Mouse (Mus musculus) hindlimb bud, embryonic 11.5 days (tissue): ENCODE data around the gene Thap11.

Source experiments
- DNase-seq: peaks from one replicate; pipeline ENCODE4 v3.0.0-alpha.2; 2012; ENCODE audit warnings: low read depth, low spot score; ENCODE audit errors: extremely low spot score

The Thap11 gene

DNA sequence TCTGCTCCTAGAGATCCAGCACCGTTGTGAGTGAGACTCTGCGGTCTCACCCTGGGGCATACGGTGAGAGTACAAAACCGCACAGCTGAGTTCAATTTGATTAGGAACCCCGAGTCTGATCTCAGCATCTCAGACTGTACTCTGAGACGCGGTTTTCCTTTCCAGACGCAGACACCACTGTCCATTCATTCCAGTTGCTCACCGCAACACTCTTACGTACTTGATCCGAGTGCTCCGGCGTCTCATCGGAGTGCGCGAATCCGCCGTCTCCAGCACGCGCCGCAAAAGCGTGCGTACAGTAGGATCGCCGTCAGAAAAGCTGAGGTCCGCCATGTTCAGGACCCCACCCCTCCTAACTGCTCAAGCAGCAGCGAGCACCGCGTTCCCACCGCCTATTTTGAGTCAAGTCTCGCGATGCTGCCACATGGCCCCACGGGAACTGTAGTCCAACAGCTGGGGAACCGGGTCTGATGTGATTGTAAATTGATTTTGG is 3.2 kb upstream of the Thap11 start:
- DNase-seq: peak; percentile 90

GRCm38 (mm10) chr8:105852146-105852729 is 2.7 kb upstream of the Thap11 start:
- DNase-seq: no peak

DNA sequence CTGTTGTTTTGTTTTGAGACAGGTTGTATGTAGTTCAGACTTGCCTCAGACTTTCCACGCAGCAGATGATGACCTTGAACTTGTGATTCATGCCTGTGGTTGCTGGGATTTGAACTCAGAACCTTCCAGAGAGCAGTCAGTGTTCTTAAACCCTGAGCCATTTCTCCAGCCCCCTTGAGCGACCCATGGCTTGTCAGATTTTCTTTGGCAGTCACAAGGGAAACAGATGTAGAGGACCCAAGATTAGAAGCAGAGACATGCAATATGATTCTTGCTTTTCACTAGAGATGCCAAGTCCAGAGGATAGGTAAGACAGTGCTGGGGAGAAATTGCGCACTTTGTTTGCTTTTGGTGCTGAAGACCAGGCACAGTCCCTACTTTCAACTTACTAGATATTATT is 1.8 kb upstream of the Thap11 start, which contains the start of gene Cenpt:
Gene Cenpt (minus strand): TSS at position 101 of the 400 bp plus-strand sequence.
- no peak for DNase-seq

DNA sequence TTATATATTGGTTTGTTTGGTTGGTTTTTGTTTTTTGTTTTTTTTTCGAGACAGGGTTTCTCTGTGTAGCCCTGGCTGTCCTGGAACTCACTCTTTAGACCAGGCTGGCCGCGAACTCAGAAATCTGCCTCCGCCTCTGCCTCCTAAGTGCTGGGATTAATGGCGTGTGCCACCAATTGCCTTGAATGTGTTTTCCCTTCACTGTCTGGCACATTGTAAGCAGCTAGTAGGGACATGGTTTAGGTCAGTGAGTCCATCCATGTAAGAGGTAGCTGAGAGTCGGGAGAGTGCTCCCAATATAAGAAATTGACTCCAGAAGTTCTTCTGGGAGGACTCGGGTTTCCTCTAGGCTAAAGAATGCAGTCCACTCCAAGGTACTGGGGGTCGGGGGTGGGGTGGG is 629 bp upstream of the Thap11 start:
- DNase-seq: no peak

- no peak for DNase-seq
These were observed 576 bp downstream of the Thap11 start for GRCm38 (mm10) chr8:105855248-105856167.

- DNase-seq: no peak
These were observed 1.4 kb downstream of the Thap11 start for GRCm38 (mm10) chr8:105856168-105856835.

GRCm38 (mm10) chr8:105858495-105858894 is 3.6 kb downstream of the Thap11 start:
- DNase-seq: no peak

- DNase-seq: no peak
These were observed 4.4 kb downstream of the Thap11 start for GRCm38 (mm10) chr8:105859314-105859713.

GRCm38 (mm10) chr8:105860143-105860981 is 5.4 kb downstream of the Thap11 start, which contains the start of gene Nutf2:
TSS of gene Nutf2 (plus strand) at chr8:105860580.
- DNase-seq: peak; percentile 93

DNA sequence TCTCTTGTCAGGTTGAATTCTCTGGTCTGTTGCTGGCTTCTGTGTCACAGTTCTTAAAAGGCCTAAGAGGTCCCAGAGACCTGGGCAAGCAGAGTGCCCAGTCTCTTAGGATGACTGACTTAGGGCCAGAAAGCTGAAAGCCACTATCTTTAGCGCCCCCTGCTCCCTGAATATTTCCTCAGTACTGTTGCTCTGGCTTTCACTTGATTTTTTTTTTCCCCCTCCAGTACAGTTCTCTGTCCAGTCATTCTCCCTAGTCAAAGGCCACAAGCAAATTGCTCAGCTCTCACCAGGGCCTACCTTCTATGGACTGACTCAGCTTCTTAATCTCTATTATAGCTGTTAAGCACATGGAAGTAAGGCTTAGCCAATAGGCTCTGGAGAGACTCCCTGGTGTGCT is 7.0 kb downstream of the Thap11 start:
- DNase-seq: no peak

DNA sequence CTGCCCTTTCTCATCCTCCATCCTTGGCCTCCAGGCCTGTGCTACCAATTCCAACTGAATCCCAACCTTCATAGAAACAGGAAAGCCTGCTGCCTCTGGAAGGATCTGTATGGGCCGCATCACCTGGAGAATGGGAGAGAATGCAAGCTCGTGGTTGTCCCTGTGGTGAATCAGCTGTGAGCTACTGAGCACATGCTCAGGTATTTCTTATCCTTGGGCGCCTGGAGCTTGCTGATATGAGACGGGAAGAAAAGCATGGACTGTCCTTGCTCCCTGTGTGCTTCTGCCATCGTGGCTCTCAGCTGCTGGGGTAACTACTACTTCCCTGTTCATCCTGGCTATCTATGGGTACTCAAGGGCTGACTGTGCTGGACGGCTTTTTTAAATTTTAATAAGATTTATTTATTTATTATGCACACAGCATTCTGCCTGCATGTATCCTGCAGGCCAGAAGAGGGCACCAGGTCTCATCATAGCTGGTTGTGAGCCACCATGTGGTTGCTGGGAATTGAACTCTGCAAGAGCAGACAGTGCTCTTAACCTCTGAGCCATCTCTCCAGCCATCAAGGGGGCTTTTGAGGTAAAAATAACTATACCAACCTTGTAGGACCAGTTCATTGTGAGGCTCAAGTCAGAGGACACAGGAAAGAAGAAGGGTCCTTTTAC is 11.6 kb downstream of the Thap11 start:
- no peak for DNase-seq

DNA sequence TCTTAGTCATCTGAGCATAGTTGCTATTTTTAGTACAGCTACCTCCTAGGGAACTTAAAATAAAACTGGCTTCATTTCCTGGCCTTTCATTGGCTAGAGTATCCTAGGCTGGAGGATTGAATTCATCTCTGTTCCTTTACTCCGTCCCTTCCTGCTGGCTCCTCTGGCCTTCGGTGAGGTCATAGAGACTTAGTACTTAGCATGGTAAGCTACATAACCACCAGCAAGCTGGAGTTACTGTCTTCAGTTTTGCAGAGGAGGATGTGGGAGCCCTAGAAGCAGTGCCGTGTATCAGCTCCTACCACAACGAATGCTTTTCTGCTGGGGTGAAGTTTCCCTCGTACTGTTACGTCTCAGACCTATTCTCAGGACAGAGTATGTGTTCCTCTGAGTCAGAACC is 19.4 kb downstream of the Thap11 start:
- DNase-seq: no peak

DNA sequence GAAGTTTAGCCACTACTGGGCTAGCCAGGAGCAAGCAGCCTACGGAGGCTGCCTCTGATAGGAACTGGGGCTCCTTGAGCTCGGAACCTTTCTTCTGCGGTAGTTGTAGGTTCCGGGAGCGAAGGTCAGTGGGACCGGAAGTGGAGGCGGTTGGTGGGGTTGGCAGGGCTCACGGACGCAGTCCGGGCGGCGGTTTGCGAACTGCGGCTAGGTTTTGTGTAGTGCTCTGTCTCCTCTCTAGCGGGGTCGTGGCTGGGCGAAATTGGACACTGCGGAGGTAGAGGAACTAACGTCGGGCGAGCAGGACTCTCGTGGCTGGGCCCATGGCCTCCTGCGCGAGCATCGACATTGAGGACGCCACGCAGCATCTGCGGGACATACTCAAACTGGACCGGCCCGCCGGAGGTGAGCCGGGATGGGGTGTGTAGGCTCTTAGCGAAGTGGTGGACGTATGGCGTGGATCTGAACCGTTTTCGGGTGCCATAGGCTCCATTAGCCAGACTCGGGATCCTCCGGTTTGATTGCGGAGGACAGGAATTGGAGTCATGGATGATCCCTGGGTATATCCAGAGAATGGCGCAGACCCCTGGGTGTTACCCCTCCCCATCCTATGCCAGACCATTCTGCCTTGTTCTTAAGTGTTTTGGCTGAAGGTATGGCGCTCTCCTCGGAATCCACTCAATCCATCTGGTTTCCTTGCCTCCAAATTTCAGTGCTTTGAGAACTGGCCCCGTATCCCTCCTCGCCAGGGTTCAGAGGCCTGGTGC is 26.0 kb downstream of the Thap11 start, which contains the start of gene Edc4:
Gene Edc4 (plus strand): TSS at position 128 of the 767 bp plus-strand sequence.
- peak; percentile 71 for DNase-seq

DNA sequence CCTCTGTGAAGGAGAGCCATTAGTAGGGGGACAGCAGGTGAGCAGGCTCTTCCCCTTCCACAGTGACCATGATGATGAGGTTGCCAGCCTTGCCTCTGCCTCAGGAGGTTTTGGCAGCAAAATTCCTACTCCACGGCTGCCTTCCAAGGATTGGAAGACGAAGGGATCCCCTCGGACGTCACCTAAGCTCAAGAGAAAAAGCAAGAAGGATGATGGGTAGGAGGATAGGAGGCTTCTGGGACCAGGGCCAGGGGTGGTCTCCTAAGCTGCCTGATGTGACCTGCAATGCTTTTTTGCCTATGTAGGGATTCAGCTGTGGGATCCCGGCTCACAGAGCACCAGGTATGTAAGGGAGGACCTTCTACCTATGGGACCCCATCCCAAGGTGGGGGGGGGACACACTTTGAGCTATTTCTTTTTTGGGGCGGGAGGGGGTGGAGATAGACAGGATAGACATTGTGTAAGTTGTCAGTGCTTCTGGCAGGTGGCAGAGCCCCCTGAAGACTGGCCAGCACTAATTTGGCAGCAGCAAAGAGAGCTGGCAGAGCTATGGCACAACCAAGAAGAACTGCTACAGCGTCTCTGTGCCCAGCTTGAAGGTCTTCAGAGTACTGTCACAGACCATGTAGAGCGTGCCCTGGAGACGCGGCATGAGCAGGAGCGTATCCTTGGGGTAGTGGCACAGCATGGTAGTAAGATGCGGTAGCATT is 35.0 kb downstream of the Thap11 start:
- no peak for DNase-seq

GRCm38 (mm10) chr8:105890870-105891269 is 35.9 kb downstream of the Thap11 start:
- DNase-seq: no peak

- no peak for DNase-seq
These were observed 37.5 kb downstream of the Thap11 start for GRCm38 (mm10) chr8:105892432-105892831.

DNA sequence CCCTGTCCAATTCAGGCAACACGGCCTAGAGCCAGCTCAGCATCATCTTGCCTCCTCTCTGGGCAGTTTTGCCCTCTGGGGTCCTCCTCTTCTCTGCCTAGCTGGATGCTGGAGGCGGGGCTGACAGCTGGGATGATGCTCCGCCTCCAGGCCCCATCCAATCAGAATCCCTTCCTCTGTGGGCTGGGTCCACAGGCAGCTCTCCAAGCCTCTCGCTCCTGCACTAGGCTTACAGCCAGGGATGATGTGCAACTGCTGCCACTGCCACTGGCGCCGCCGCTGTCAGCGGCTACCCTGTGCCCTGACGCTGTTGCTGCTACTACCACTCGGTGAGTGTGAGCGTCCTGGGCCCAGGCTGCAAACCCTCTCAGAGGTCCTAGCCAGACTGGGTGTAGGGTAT is 38.4 kb downstream of the Thap11 start, which contains the start of gene Nrn1l:
Gene Nrn1l (plus strand): TSS at position 229 of the 400 bp plus-strand sequence.
- DNase-seq: peak; percentile 39

GRCm38 (mm10) chr8:105897801-105898480 is 43.0 kb downstream of the Thap11 start:
- no peak for DNase-seq
